Mouse (Mus musculus) liver, embryonic 15.5 days (tissue): ENCODE data around the gene Ttc9. TPM values are rescaled to one million over a fixed set of nuclear protein-coding genes. Genes with fewer than 3 reads are reported as not detected.

ENCODE experiments used
- ATAC-seq: fragments of 200-750 bp; cut with Nextera tagmentation; 2 replicates; pipeline ENCODE4 v1.8.0; 2017; ENCODE audit warnings: moderate number of reproducible peaks, mild to moderate bottlenecking, moderate library complexity; ENCODE audit not compliant: insufficient read depth
- H3K27ac ChIP-seq: fragments of 300-500 bp; sonication (generic); replicated peaks from 2 replicates; pipeline ENCODE4 v1.5.1; 2015; ENCODE audit warnings: mild to moderate bottlenecking, inconsistent platforms
- H3K27me3 ChIP-seq: fragments of 300-500 bp; sonication (generic); 2 replicates; pipeline ENCODE4 v1.6.1; 2015; ENCODE audit warnings: mild to moderate bottlenecking, inconsistent platforms
- H3K36me3 ChIP-seq: fragments of 300-500 bp; sonication (generic); replicated peaks from 2 replicates; pipeline ENCODE4 v1.6.1; 2015; ENCODE audit warnings: moderate library complexity, mild to moderate bottlenecking, inconsistent platforms
- H3K4me1 ChIP-seq: fragments of 300-500 bp; sonication (generic); replicated peaks from 2 replicates; pipeline ENCODE4 v1.6.1; 2015; ENCODE audit warnings: inconsistent platforms
- H3K4me2 ChIP-seq: fragments of 300-500 bp; sonication (generic); 2 replicates; pipeline ENCODE4 v1.6.1; 2015; ENCODE audit warnings: moderate library complexity, mild to moderate bottlenecking, inconsistent platforms
- H3K4me3 ChIP-seq: fragments of 300-500 bp; sonication (generic); replicated peaks from 2 replicates; pipeline ENCODE4 v1.5.1; 2015; ENCODE audit warnings: mild to moderate bottlenecking, inconsistent platforms
- H3K9ac ChIP-seq: fragments of 300-500 bp; sonication (generic); 2 replicates; pipeline ENCODE4 v1.6.1; 2015; ENCODE audit warnings: moderate library complexity, mild to moderate bottlenecking, inconsistent platforms
- H3K9me3 ChIP-seq: fragments of 300-500 bp; sonication (generic); replicated peaks from 2 replicates; pipeline ENCODE4 v1.6.1; 2016; ENCODE audit warnings: inconsistent platforms
- WGBS: fragments of 180-500 bp; shearing (Covaris S2); methylation state at CpG from one replicate; pipeline ENCODE4 v1.1.7; 2015; ENCODE audit warnings: mixed read lengths; ENCODE audit not compliant: insufficient replicate concordance; 5-methylcytosine and 5-hydroxymethylcytosine counted together
- polyA plus RNA-seq: library from polyadenylated mRNA; unstranded; fragments of >200 nt; fragmentation: Nextera tagmentation; extraction: Ambion mirVana; gene quantifications from 2 replicates; pipeline ENCODE4 v1.2.1, GENCODE M21; 2015

Gene Ttc9
- polyA plus RNA-seq, 1 experiment from 2014 or later = 0.24 TPM

- ATAC-seq = no peak
- WGBS = 52% methylated on average over 4 of the region's 4 CpGs
- H3K4me1 ChIP-seq = no peaks in the 10 kb centered on the region
- no peaks in the 10 kb centered on the region for H3K27me3 ChIP-seq
- no peaks in the 10 kb centered on the region for H3K9me3 ChIP-seq
- H3K36me3 ChIP-seq = no peaks in the 10 kb centered on the region
- H3K9ac ChIP-seq = no peak overlapping the region
- H3K4me3 ChIP-seq = no peak overlapping the region
- no peak overlapping the region for H3K27ac ChIP-seq
- no peak overlapping the region for H3K4me2 ChIP-seq
Measured at GRCm38 (mm10) chr12:81662076-81662475, 31.0 kb downstream of the Ttc9 start.

GRCm38 (mm10) chr12:81663116-81663515, 32.1 kb downstream of the Ttc9 start:
- no peaks in the 10 kb centered on the region for H3K36me3 ChIP-seq
- H3K9me3 ChIP-seq = no peaks in the 10 kb centered on the region
- no peak for ATAC-seq
- H3K4me1 ChIP-seq = no peaks in the 10 kb centered on the region
- H3K27ac ChIP-seq = no peak overlapping the region
- H3K4me2 ChIP-seq = no peak overlapping the region
- no peak overlapping the region for H3K9ac ChIP-seq
- no peak overlapping the region for H3K4me3 ChIP-seq
- 38% methylated on average over 9 of the region's 9 CpGs for WGBS
- H3K27me3 ChIP-seq = no peaks in the 10 kb centered on the region

GRCm38 (mm10) chr12:81663906-81664305, 32.9 kb downstream of the Ttc9 start:
- Histone ChIP-seq H3K27ac (no peak overlapping the region), H3K9me3 (no peaks in the 10 kb centered on the region), H3K4me3 (no peak overlapping the region), H3K9ac (no peak overlapping the region), H3K27me3 (no peaks in the 10 kb centered on the region), H3K4me1 (no peaks in the 10 kb centered on the region), H3K36me3 (no peaks in the 10 kb centered on the region), H3K4me2 (no peak overlapping the region)
- ATAC-seq = no peak
- WGBS = 76% methylated on average over 5 of the region's 5 CpGs

- no peak overlapping the region for H3K4me3 ChIP-seq
- 69% methylated on average over 9 of the region's 9 CpGs for WGBS
Measured at GRCm38 (mm10) chr12:81668406-81668805, 37.4 kb downstream of the Ttc9 start.

GRCm38 (mm10) chr12:81675557-81675956, 44.5 kb downstream of the Ttc9 start:
- Histone ChIP-seq H3K4me2 (no peak overlapping the region), H3K36me3 (no peaks in the 10 kb centered on the region), H3K9me3 (no peaks in the 10 kb centered on the region), H3K4me1 (no peaks in the 10 kb centered on the region), H3K9ac (no peak overlapping the region), H3K27me3 (no peaks in the 10 kb centered on the region), H3K27ac (no peak overlapping the region), H3K4me3 (no peak overlapping the region)
- no peak for ATAC-seq
- WGBS = 45% methylated on average over 2 of the region's 2 CpGs

More at GRCm38 (mm10) chr12:81668406-81668805, 37.4 kb downstream of the Ttc9 start:
- Histone ChIP-seq H3K4me2 (no peak overlapping the region), H3K27ac (no peak overlapping the region), H3K36me3 (no peaks in the 10 kb centered on the region), H3K27me3 (no peaks in the 10 kb centered on the region), H3K9me3 (no peaks in the 10 kb centered on the region), H3K4me1 (no peaks in the 10 kb centered on the region), H3K9ac (no peak overlapping the region)
- no peak for ATAC-seq

- no peaks in the 10 kb centered on the region for H3K4me1 ChIP-seq
- 48% methylated on average over 7 of the region's 7 CpGs for WGBS
- H3K9ac ChIP-seq = no peak overlapping the region
- H3K27ac ChIP-seq = no peak overlapping the region
- H3K9me3 ChIP-seq = no peaks in the 10 kb centered on the region
- no peak overlapping the region for H3K4me3 ChIP-seq
- H3K36me3 ChIP-seq = no peaks in the 10 kb centered on the region
- no peak overlapping the region for H3K4me2 ChIP-seq
- no peaks in the 10 kb centered on the region for H3K27me3 ChIP-seq
- ATAC-seq = no peak
Measured at GRCm38 (mm10) chr12:81679807-81680529, 48.9 kb downstream of the Ttc9 start.

GRCm38 (mm10) chr12:81683395-81683794, 52.3 kb downstream of the Ttc9 start:
- no peak overlapping the region for H3K27ac ChIP-seq
- no peaks in the 10 kb centered on the region for H3K27me3 ChIP-seq
- no peak overlapping the region for H3K4me3 ChIP-seq
- H3K36me3 ChIP-seq = no peaks in the 10 kb centered on the region
- no peak for ATAC-seq
- H3K4me2 ChIP-seq = no peak overlapping the region
- 56% methylated on average over 11 of the region's 11 CpGs for WGBS
- no peaks in the 10 kb centered on the region for H3K9me3 ChIP-seq
- no peak overlapping the region for H3K9ac ChIP-seq
- H3K4me1 ChIP-seq = no peaks in the 10 kb centered on the region

GRCm38 (mm10) chr12:81684096-81684495, 53.0 kb downstream of the Ttc9 start:
- Histone ChIP-seq H3K27me3 (no peaks in the 10 kb centered on the region), H3K4me2 (no peak overlapping the region), H3K4me3 (no peak overlapping the region), H3K36me3 (no peaks in the 10 kb centered on the region), H3K4me1 (no peaks in the 10 kb centered on the region), H3K27ac (no peak overlapping the region), H3K9me3 (no peaks in the 10 kb centered on the region), H3K9ac (no peak overlapping the region)
- 69% methylated on average over 6 of the region's 6 CpGs for WGBS
- ATAC-seq = no peak

GRCm38 (mm10) chr12:81685981-81686380, 54.9 kb downstream of the Ttc9 start:
- H3K9ac ChIP-seq = no peak overlapping the region
- H3K27me3 ChIP-seq = 0 out of 2 replicates have a peak, but pooled peaks cover 4% of the 10 kb centered on the region
- no peak overlapping the region for H3K4me3 ChIP-seq
- H3K9me3 ChIP-seq = no peaks in the 10 kb centered on the region
- no peak overlapping the region for H3K4me2 ChIP-seq
- no peak for ATAC-seq
- H3K27ac ChIP-seq = no peak overlapping the region
- WGBS = 60% methylated on average over 3 of the region's 3 CpGs
- no peaks in the 10 kb centered on the region for H3K4me1 ChIP-seq
- no peaks in the 10 kb centered on the region for H3K36me3 ChIP-seq

GRCm38 (mm10) chr12:81686406-81687117, 55.5 kb downstream of the Ttc9 start:
- no peak overlapping the region for H3K9ac ChIP-seq
- H3K27me3 ChIP-seq = 0 out of 2 replicates have a peak, but pooled peaks cover 4% of the 10 kb centered on the region
- H3K4me2 ChIP-seq = no peak overlapping the region
- no peak overlapping the region for H3K27ac ChIP-seq
- no peaks in the 10 kb centered on the region for H3K9me3 ChIP-seq
- ATAC-seq = no peak
- no peaks in the 10 kb centered on the region for H3K36me3 ChIP-seq
- WGBS = 53% methylated on average over 12 of the region's 12 CpGs
- no peak overlapping the region for H3K4me3 ChIP-seq
- H3K4me1 ChIP-seq = no peaks in the 10 kb centered on the region

- 69% methylated on average over 5 of the region's 5 CpGs for WGBS
- H3K9me3 ChIP-seq = no peaks in the 10 kb centered on the region
- H3K4me2 ChIP-seq = no peak overlapping the region
- no peak overlapping the region for H3K27ac ChIP-seq
- H3K9ac ChIP-seq = no peak overlapping the region
- ATAC-seq = no peak
- H3K4me1 ChIP-seq = no peaks in the 10 kb centered on the region
- 0 out of 2 replicates have a peak, but pooled peaks cover 4% of the 10 kb centered on the region for H3K27me3 ChIP-seq
- no peaks in the 10 kb centered on the region for H3K36me3 ChIP-seq
- H3K4me3 ChIP-seq = no peak overlapping the region
Measured at GRCm38 (mm10) chr12:81687873-81688272, 56.8 kb downstream of the Ttc9 start.
